Mouse (Mus musculus) CH12.LX (cell line): ENCODE measurements at regions not wholly inside any gene's neighbourhood (a gene's known extent, or its start where the extent isn't known, plus 50 kb on each side); places are given as distances from the start of the nearest gene placed in this dataset.

ENCODE experiments used
- DNase-seq: peaks from one replicate; pipeline ENCODE4 v3.0.0-alpha.2; 2013; ENCODE audit errors: extremely low read depth
- H3K27ac ChIP-seq: 2 replicates; pipeline ENCODE4 v1.5.1; 2012; ENCODE audit warnings: low read depth, mild to moderate bottlenecking, control low read depth, moderate library complexity; ENCODE audit not compliant: insufficient read depth
- H3K27me3 ChIP-seq: replicated peaks from 2 replicates; pipeline ENCODE3; 2012; ENCODE audit warnings: inconsistent platforms
- H3K36me3 ChIP-seq, 2 experiments: replicated peaks in 1 of 2; 2 replicates each; pipeline versions ENCODE3 to v1.6.1; 2012; ENCODE audit warnings: inconsistent platforms in 1 of 2, low read length in 1 of 2, mild to moderate bottlenecking in 1 of 2, mixed read lengths in 1 of 2, moderate library complexity in 1 of 2; ENCODE audit not compliant: control insufficient read depth in 1 of 2, insufficient read depth in 1 of 2
- H3K4me1 ChIP-seq, 2 experiments: 2 replicates each; pipeline ENCODE4 v1.6.1; 2012; ENCODE audit warnings: inconsistent platforms in 1 of 2, moderate library complexity in 1 of 2; ENCODE audit not compliant: insufficient read depth in 2 of 2, control insufficient read depth in 1 of 2
- H3K4me2 ChIP-seq: 2 replicates; pipeline ENCODE4 v1.6.1; 2012; ENCODE audit warnings: low read depth, mild to moderate bottlenecking, control low read depth; ENCODE audit not compliant: poor library complexity, insufficient read depth, severe bottlenecking
- H3K4me3 ChIP-seq, 3 experiments: fragments of 150-350 bp in 1 of 3; sonication (generic) in 1 of 3; replicated peaks in 1 of 3; 2 replicates each; pipeline versions ENCODE3 to v1.5.1; 2011 to 2012; ENCODE audit warnings: low read depth in 2 of 3, low read length in 2 of 3, mild to moderate bottlenecking in 2 of 3, moderate library complexity in 2 of 3, control low read depth in 1 of 3, improper control_type of control experiment in 1 of 3, inconsistent platforms in 1 of 3, mixed read lengths in 1 of 3; ENCODE audit not compliant: poor library complexity in 1 of 3
- H3K79me2 ChIP-seq: replicated peaks from 2 replicates; pipeline ENCODE4 v1.6.1; 2012; ENCODE audit warnings: mild to moderate bottlenecking, moderate library complexity; ENCODE audit not compliant: control insufficient read depth, poor library complexity, insufficient read depth, severe bottlenecking; ENCODE audit errors: extremely low read depth
- H3K9ac ChIP-seq: 2 replicates; pipeline ENCODE4 v1.6.1; 2012; ENCODE audit warnings: low read depth, mild to moderate bottlenecking, control low read depth, moderate library complexity; ENCODE audit not compliant: insufficient read depth
- H3K9me3 ChIP-seq: replicated peaks from 2 replicates; pipeline ENCODE3; 2012; ENCODE audit warnings: low read length, inconsistent platforms, mixed read lengths
- BHLHE40 ChIP-seq: IDR thresholded peaks from 2 replicates; pipeline ENCODE4 v1.6.1; 2011; ENCODE audit warnings: mild to moderate bottlenecking, low read depth, low read length, improper control_type of control experiment
- CHD1 ChIP-seq: IDR thresholded peaks from 2 replicates; pipeline ENCODE4 v1.6.1; 2012; ENCODE audit warnings: low read depth, low read length, improper control_type of control experiment, inconsistent platforms
- ELF1 ChIP-seq: IDR thresholded peaks from 2 replicates; pipeline ENCODE4 v1.6.1; 2014; ENCODE audit warnings: low read depth, mild to moderate bottlenecking, inconsistent platforms, low read length, improper control_type of control experiment
- ETS1 ChIP-seq: conservative IDR thresholded peaks from 2 replicates; pipeline ENCODE4 v1.6.1; 2012; ENCODE audit warnings: low read depth, mild to moderate bottlenecking, inconsistent platforms, low read length, improper control_type of control experiment, moderate library complexity
- GABPA ChIP-seq: IDR thresholded peaks from 2 replicates; pipeline ENCODE4 v1.6.1; 2012; ENCODE audit warnings: low read depth, low read length, improper control_type of control experiment, inconsistent platforms; ENCODE audit not compliant: insufficient replicate concordance
- JUND ChIP-seq: conservative IDR thresholded peaks from 2 replicates; pipeline ENCODE4 v1.6.1; 2011; ENCODE audit warnings: low read depth, low read length, improper control_type of control experiment
- KAT2A ChIP-seq: IDR thresholded peaks from 2 replicates; pipeline ENCODE4 v1.6.1; 2012; ENCODE audit warnings: low read length, improper control_type of control experiment, inconsistent platforms; ENCODE audit not compliant: insufficient replicate concordance
- MAX ChIP-seq: IDR thresholded peaks from 2 replicates; pipeline ENCODE4 v1.6.1; 2011; ENCODE audit warnings: low read length, improper control_type of control experiment
- MYC ChIP-seq: IDR thresholded peaks from 2 replicates; pipeline ENCODE4 v1.6.1; 2011; ENCODE audit warnings: low read depth, mild to moderate bottlenecking, improper control_type of control experiment, low read length
- POLR2AphosphoS2 ChIP-seq: IDR thresholded peaks from 2 replicates; pipeline ENCODE4 v1.6.1; 2011; ENCODE audit warnings: low read depth, low read length, improper control_type of control experiment
- RAD21 ChIP-seq: IDR thresholded peaks from 2 replicates; pipeline ENCODE4 v1.6.1; 2011; ENCODE audit warnings: low read depth, mild to moderate bottlenecking, low read length, improper control_type of control experiment, moderate library complexity
- RCOR1 ChIP-seq: conservative IDR thresholded peaks from 2 replicates; pipeline ENCODE4 v1.6.1; 2012; ENCODE audit warnings: low read depth, mild to moderate bottlenecking, inconsistent platforms, low read length, improper control_type of control experiment
- SMC3 ChIP-seq: IDR thresholded peaks from 2 replicates; pipeline ENCODE4 v1.6.1; 2011; ENCODE audit warnings: low read depth, low read length, improper control_type of control experiment
- TBP ChIP-seq: conservative IDR thresholded peaks from 2 replicates; pipeline ENCODE4 v1.6.1; 2011; ENCODE audit warnings: low read depth, low read length, improper control_type of control experiment
- TCF12 ChIP-seq: IDR thresholded peaks from 2 replicates; pipeline ENCODE4 v1.6.1; 2014; ENCODE audit warnings: low read depth, mild to moderate bottlenecking, inconsistent platforms, low read length, improper control_type of control experiment
- USF1 ChIP-seq: IDR thresholded peaks from 2 replicates; pipeline ENCODE4 v1.6.1; 2014; ENCODE audit warnings: low read depth, mild to moderate bottlenecking, inconsistent platforms, low read length, improper control_type of control experiment
- USF2 ChIP-seq: conservative IDR thresholded peaks from 2 replicates; pipeline ENCODE4 v1.6.1; 2011; ENCODE audit warnings: low read depth, low read length, improper control_type of control experiment
- ZKSCAN1 ChIP-seq: IDR thresholded peaks from 2 replicates; pipeline ENCODE4 v1.6.1; 2012; ENCODE audit warnings: low read depth, inconsistent platforms, low read length, improper control_type of control experiment, borderline replicate concordance
- dilution Hi-C: fragments of 300-500 bp; cut with MboI; formaldehyde crosslinking; loops from 2 replicates; pipeline ENCODE4 v1.14.3; 2020; ENCODE audit warnings: low sequenced_read_pairs; ENCODE audit not compliant: extremely low pct_unique_long_range_greater_than_20kb, extremely low pct_ligation_motif_present
- in situ Hi-C: fragments of 300-500 bp; cut with MboI; formaldehyde crosslinking; loops from 3 replicates; pipeline ENCODE4 v1.14.3; 2019; ENCODE audit warnings: low sequenced_read_pairs, low pct_ligation_motif_present, low pct_unique_long_range_greater_than_20kb, mixed read lengths

DNA sequence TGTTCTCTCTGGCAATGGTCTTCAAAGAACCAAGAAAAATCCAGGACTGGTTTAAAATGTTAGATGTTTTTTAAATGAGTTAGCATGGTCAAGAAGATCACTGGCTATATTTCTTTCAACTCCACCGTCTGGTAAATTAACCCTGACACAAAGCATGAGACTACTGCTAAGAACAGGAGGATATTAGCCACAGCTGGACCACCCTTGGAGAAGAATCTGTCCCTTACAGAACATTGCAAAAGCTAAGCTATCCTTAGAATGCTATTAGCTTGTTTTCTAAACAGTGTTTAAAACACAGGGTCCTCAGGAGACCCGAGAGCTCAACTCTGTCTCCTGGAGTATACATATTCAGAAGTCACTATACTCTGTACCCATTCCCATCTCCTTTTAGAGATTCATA is 644.9 kb downstream of the Actr3 start:
- H3K36me3 ChIP-seq, result no peaks in the 10 kb centered on the region
- no peak overlapping the region for H3K9ac ChIP-seq
- TF ChIP-seq USF2 (no peak), RAD21 (no peak), ETS1 (no peak), ELF1 (no peak), TBP (no peak), SMC3 (no peak), USF1 (no peak), BHLHE40 (no peak), TCF12 (no peak), POLR2AphosphoS2 (no peak), KAT2A (no peak)
- TF ChIP-seq, all 38 proteins: peak for 0
- Histone ChIP-seq H3K4me3 (no peak overlapping the region), H3K27me3 (no peaks in the 10 kb centered on the region), H3K4me2 (no peak overlapping the region), H3K79me2 (no peaks in the 10 kb centered on the region), H3K27ac (no peak overlapping the region), H3K4me1 (no peaks in the 10 kb centered on the region), H3K9me3 (peaks cover 30% of the 10 kb centered on the region)
- no peak for DNase-seq
- in situ Hi-C loops, result no loop called here
- dilution Hi-C loops, result no loop called here

DNA sequence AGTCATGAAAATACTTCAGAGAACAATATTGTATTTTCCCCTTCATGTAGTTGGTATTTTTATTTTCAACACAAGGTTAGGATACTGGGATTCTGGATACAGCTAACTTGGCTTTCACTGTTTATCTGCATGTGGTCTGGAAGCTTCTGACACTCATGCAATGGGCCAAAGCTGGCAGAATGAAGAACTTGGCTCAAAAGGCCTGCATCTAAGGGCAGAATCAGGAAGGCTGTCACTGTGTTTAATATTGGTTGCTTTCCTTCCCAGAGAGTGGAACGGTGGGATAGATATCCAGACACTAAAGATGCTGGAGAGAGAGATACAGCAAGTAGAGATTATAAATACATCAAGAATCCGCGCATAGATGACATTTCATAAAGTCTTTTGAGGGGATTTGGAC is 645.4 kb downstream of the Actr3 start:
- TF ChIP-seq POLR2AphosphoS2, result no peak
- no peak for TF ChIP-seq JUND
- TF ChIP-seq MAX, result no peak
- TF ChIP-seq RCOR1, result no peak
- TF ChIP-seq MYC, result no peak
- TF ChIP-seq CHD1, result no peak
- no peak for TF ChIP-seq ZKSCAN1
- TF ChIP-seq KAT2A, result no peak
- no peak for TF ChIP-seq GABPA
- no peak for TF ChIP-seq RAD21
- TF ChIP-seq, all 38 proteins: peak for 0
- Histone ChIP-seq H3K4me2 (no peak overlapping the region), H3K27me3 (no peaks in the 10 kb centered on the region), H3K4me3 (no peak overlapping the region), H3K79me2 (no peaks in the 10 kb centered on the region), H3K36me3 (no peaks in the 10 kb centered on the region), H3K27ac (no peak overlapping the region), H3K4me1 (no peaks in the 10 kb centered on the region), H3K9ac (no peak overlapping the region), H3K9me3 (peaks cover 29% of the 10 kb centered on the region)
- DNase-seq, result no peak
- dilution Hi-C loops, result no loop called here
- in situ Hi-C loops, result no loop called here
